Mouse (Mus musculus) mouse trophoblast stem cell (cell line): ENCODE measurements around the gene Lbhd2.

Experiments
- in situ Hi-C, 2 experiments: fragments of 300-500 bp; cut with MseI, MboI; formaldehyde crosslinking; loops; 2 replicates in 1 of 2; 3 replicates in 1 of 2; pipeline ENCODE4 v1.15.1; 2025

Gene Lbhd2

GRCm38 (mm10) chr12:111406622-111407021 lies at the start of gene Lbhd2:
Lbhd2 (plus strand) TSS chr12:111406809.
- in situ Hi-C loops: no loop called here

DNA sequence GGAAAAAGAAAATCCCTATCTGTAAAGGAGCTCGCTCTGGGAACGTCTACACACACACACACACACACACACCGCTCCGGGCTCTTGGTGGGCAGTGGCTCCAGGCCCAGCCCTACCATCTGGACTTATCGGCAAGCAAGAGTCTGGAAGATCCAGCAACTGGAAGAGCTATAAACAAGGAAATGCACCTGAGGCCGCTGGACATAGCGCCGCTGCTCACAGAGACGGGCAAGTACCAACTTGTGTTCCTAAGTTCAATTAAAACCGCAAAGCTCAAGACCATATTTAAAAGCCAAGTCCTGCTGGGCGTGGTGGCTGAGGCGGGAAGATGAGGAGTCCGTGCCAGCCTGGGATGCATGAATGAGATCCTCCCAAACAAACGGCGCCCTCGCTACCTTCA lies 45.9 kb upstream of the Lbhd2 start:
- in situ Hi-C loops: no loop called here

DNA sequence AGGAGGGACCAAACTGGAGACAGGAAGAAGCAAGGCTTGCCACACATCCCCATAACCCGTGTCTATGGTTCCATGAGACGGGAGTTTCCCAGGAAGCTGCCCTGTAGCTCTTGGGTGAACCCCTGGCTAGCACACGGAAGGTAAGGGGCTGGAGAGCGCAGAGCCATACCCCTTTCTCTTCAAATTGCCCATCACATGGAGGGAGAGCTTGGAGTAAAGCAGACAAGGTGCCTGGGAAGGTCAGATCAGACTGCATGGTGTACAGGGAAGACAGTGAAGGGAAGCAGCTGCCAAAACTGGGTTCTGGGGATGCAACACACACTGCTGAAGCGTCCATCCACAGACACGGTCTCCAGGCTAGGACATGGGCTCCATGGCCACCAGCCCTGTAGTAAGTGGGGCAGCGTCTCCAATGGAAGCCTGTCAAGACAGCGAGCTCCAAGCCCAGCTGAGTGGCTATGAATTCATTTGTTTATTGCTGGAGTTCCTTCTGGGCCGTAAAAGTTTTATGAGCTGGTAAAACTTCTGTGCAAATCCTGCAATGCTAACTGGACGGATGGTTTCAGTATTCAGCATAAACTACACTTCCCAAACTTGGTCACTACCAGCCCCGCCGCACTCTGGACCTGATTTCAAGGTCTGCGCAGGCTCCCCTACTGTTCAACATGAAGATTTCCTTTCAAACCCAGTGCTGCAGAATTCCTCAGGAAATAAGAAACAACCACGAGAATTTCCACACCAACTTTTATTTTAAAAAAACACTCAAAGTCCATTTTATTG lies 45.1 kb upstream of the Lbhd2 start:
- in situ Hi-C loops: no loop called here

DNA sequence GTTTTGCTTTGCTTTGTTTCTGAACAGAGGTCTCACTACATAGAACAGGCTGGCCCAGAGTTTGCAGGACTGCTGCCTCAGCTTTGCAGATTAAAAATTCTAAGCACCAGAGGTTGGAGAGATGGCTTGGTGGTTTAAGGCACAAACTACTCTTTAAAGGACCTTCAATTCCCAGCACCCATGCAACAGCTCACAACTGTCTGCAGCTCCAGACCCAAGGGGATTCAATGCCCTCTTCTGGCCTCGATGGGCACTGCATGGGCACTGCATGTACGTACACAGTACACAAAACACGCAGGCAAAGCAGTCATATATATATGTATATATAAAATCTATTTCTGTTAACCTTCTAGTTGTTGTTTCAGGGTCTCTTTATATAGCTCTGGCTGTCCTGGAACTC lies 42.4 kb upstream of the Lbhd2 start:
- in situ Hi-C loops: no loop called here

- in situ Hi-C loops: no loop called here
These were observed 39.5 kb upstream of the Lbhd2 start for GRCm38 (mm10) chr12:111367065-111367464.

DNA sequence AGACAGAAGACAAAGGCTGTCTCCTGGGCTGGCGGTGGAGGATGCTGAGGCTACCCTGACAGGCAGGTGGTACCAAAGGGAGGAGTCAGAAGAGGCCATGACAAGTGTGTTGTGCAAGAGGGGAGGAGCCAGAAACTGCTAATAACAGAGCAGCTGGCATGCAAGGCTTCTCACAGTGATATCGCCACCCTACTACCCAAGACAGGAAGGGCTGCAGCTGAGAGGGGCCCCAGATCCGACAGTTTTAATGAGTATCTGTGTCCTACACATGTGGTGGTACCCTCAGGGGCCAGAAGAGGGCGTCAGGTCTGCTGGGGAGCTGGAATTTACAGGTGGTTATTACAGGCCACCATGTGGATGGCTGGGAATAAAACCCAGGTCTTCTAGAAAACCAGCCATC lies 36.4 kb upstream of the Lbhd2 start:
- in situ Hi-C loops: no loop called here

GRCm38 (mm10) chr12:111371905-111372304 lies 34.7 kb upstream of the Lbhd2 start:
- in situ Hi-C loops: no loop called here

DNA sequence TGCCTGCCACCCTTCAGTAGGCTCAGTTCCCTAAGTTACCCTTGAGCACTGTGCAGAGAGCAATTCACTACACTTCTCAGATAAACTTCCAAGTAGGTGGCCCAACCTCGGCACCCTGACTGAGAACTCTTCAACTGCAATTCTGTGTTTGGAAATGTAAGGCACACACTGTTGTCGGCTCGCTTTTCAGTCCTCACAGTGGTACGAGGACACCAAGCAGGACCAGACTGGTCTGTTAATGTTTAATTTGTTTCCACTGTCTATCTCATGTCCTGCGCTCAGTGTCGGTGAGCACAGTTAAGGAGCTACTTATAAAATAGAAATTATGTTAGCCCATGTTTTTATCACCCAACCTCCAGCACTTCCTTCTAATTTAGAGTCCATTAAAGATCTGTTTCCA lies 33.2 kb upstream of the Lbhd2 start:
- in situ Hi-C loops: no loop called here

GRCm38 (mm10) chr12:111374727-111375126 lies 31.9 kb upstream of the Lbhd2 start:
- in situ Hi-C loops: no loop called here

DNA sequence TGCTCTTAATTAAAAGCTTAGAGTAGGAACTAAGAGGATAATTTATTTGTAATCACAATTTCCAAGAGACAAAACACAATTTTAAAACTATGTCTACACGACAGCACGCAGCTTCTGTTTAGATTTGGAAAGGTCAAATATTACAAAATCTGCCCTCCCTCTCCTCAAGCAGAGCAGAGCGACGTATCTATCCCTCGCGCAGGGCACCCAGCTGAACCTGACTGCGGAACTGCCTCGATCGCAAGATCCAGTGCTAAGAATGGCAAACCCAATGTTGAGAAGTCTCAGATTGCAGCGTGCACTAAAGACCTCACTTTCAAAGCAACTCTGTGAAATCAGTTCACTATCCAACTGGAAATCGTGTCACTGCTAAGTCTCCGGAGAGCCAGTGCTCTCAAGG lies 31.1 kb upstream of the Lbhd2 start:
- in situ Hi-C loops: no loop called here

- in situ Hi-C loops: no loop called here
These were observed 30.6 kb upstream of the Lbhd2 start for GRCm38 (mm10) chr12:111376053-111376452.

GRCm38 (mm10) chr12:111376826-111377331 lies 29.7 kb upstream of the Lbhd2 start:
- in situ Hi-C loops: no loop called here

- in situ Hi-C loops: no loop called here
These were observed 29.1 kb upstream of the Lbhd2 start, which contains the start of gene Cdc42bpb for GRCm38 (mm10) chr12:111377376-111377973. Cdc42bpb (minus strand) TSS chr12:111377718.

DNA sequence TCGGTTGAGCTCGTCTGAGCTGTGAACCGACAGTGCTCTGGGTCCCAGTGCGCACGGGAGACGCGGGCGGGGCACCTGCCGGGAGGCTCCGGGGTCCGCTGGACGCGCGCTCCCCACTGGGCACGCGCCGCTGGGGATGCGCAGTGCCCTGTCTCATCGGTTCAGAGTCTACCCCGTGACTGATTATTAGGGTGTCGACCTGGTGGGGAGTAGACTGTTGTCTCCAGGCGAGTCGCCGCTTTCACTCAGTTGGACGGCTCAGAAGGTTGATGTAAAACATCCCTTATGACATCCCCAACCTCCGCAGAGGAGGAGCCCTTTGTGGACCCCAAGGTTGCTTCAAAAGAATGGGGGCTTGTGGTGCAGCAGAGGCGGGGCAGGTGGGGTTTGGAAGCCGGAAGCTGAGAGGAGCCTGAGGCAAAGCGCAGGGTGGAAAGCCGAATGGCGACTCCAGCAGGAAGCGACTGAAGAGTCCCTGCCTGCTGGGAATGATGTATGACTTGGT lies 28.6 kb upstream of the Lbhd2 start:
- in situ Hi-C loops: no loop called here

DNA sequence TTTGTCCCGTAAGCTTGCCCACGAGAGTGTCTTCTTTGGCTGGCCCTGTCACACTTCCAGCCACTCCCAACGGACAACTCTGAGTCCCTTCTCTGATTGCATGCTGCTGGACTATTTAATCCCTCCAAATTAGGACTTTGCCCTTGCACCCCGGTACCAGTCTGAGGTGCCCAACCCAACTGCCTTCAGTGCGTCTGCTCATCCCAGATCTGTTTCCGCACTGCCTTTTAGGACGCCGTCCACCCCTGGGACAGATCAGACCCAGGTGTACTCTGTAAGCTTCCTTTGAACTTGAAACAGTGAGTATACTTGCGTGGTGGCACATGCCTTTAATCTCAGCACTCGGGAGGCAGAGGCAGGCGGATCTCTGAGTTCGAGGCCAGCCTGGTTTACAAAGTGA lies 27.8 kb upstream of the Lbhd2 start:
- in situ Hi-C loops: no loop called here

- in situ Hi-C loops: no loop called here
These were observed 20.5 kb upstream of the Lbhd2 start for GRCm38 (mm10) chr12:111385883-111386641.

DNA sequence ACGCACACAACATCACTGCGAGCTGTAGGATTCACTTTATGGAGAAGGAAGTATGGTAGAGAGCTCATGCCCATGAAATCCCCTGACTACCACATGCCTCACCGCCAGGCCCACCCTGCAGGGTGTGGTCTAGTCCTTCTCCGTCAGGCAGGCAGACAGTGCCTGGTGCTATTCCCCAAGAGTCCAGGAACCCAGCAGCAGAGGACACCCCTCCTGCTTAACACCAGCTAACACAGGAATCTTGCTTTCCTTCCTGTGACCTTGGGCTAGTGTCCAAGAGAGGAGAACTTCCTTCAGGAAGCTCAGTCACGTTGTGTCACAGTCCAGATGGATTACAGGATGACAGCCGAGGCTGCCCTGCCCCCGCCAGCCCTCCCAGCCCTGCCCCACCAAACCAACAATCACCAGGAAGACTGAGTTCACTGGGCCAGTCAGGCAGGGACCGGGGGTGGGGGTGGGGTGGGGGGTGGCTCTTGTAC lies 19.9 kb upstream of the Lbhd2 start:
- in situ Hi-C loops: no loop called here

DNA sequence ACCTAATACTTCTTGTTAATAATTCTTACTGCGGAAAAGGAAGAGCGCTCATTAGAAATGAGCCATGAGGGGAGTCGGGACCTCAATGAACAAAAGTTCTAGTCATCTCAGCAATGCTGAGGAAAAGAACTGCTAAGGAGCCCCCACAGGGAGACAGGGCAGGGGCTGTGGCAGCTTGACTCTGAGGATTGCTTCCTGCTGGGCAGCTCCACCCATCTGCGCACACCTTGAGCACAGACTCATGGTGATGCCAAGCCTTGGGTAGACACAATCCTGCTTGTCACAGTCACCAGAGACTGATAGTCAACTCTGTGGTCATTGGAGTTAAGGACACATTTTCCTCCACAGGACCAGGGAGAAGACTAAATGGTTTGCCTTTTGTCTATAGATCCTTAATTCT lies 19.5 kb upstream of the Lbhd2 start:
- in situ Hi-C loops: no loop called here

- in situ Hi-C loops: no loop called here
These were observed 12.6 kb upstream of the Lbhd2 start for GRCm38 (mm10) chr12:111394008-111394407.

GRCm38 (mm10) chr12:111396997-111397396 lies 9.6 kb upstream of the Lbhd2 start:
- in situ Hi-C loops: no loop called here

DNA sequence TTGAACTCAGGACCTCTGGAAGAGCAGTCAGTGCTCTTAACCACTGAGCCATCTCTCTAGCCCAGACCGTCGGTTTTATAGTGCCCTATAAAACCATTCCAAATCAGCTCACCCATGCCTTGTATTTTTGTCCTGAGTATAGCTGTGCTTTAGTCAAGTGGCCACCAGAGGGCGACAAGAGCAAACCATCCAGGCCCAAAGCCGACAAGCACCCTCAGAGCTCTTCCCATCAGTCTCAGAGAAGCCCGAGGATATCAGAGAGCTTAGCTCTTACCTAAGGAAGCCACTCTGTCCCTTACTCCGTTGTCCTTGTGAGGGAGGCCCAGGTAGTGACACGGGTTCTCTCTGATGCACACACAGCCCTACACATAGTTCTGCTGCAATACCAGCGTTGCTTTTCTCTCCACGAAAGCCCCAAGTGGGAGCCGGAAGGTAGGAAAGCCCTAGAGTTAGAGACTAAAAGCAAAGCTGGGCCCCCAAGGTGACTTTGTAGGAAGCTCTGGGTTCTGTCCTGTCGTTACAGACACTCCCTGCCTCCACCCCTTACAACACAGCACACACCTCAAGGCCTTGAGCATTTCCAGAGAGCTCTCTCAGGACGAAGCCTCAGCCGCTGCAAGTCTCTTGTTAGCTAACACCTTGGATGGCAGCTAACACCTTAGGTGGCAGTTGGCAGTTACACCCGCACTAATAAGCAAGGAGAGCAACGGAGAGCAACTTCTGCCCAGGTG lies 5.0 kb upstream of the Lbhd2 start:
- in situ Hi-C loops: no loop called here
